Mouse (Mus musculus) thymus, adult 18-20 months (tissue): ENCODE results near the gene 9430007A20Rik.
"Not testable (repeated sequence)": the region's sequence is repeated elsewhere in the genome, so short reads cannot be mapped to it uniquely, and the experiment has no call there.

Source experiments
- DNase-seq, 2 experiments: peaks; one replicate each; pipeline ENCODE4 v3.0.0; 2022; ENCODE audit warnings: mixed read lengths in 2 of 2

9430007A20Rik gene

GRCm38 (mm10) chr4:144519522-144519921 lies at the start of gene 9430007A20Rik:
TSS of gene 9430007A20Rik (plus strand) at chr4:144519822.
- DNase-seq = no peak

GRCm38 (mm10) chr4:144493331-144493730 lies 26.3 kb upstream of the 9430007A20Rik start:
- DNase-seq = no peak

- no peak for DNase-seq
Measured at GRCm38 (mm10) chr4:144506518-144506917, 13.1 kb upstream of the 9430007A20Rik start.

- DNase-seq = no peak
Measured at GRCm38 (mm10) chr4:144544689-144545088, 25.1 kb downstream of the 9430007A20Rik start.

GRCm38 (mm10) chr4:144545339-144545738 lies 25.7 kb downstream of the 9430007A20Rik start:
- not testable (repeated sequence) for DNase-seq

GRCm38 (mm10) chr4:144551156-144551555 lies 31.5 kb downstream of the 9430007A20Rik start:
- DNase-seq = no peak

GRCm38 (mm10) chr4:144559792-144560191 lies 40.2 kb downstream of the 9430007A20Rik start:
- no peak for DNase-seq

DNA sequence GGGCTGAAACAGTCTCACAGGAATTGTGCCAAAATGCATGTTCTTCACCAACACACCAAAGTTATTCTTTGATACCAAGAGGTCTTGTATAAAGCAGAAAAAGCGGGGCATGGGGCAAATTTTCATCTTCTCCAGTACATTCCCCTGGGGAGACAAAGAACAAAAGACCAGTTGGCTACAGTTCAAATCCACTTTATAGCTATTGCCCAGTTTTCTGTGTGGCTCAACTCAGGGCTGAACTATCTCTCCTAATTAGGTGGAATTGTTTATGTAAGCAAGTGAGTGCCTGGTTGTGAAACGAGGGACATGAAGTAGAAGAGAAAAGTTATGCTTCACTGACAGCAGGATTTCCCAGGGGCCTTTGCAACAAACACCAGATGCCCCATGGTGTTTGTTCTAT lies 41.6 kb downstream of the 9430007A20Rik start:
- DNase-seq = no peak

- no peak for DNase-seq
Measured at GRCm38 (mm10) chr4:144565034-144565433, 45.4 kb downstream of the 9430007A20Rik start, which contains the start of gene Gm13124. TSS of gene Gm13124 (minus strand) at chr4:144565134.

GRCm38 (mm10) chr4:144567752-144568151 lies 48.1 kb downstream of the 9430007A20Rik start:
- DNase-seq = no peak
